Mouse (Mus musculus): ENCODE measurements around the gene Gja4.

Gene Gja4

DNA sequence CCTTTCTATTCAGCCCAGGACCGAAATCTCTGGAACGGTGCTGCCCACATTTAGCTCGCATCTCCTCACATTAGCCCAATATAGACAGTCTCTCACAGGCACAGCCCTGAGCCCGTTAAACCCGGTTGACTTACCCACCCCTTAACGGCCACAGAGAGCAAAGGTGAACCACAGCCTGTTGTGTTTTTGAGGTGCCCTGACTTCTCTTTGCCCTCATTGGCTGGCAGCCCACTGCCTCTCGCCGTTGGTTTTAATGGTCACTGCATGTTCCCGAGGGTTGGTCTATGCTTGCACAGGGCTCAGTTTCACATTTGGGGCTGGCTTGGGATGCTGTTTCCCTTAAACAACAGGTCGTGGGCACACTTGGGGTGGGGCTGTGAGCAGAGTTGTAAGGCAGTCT is 10.5 kb upstream of the Gja4 start:
- no peak for DNase-seq (ENCODE audit: low spot score in 2 of 2)

DNA sequence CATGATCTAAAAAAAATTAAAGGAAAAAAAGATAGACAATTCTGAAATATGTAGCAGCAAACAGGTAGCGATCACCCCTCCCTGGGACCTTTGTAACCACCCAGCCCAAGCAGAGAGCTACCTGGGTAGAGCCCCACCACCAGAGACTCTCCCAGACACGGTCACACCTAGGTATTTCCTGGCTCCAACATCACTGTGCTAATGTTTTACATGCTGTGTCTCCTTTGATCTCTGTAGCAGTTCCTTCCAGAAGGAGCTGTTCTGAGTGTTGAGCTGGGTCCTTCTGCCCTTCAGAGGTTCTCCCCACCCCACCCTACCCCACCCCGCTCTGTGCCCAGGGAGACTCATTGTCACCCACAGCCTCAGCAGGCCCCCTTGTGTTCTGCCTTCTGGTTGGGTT is 9.8 kb upstream of the Gja4 start:
- DNase-seq (ENCODE audit: low spot score in 2 of 2), result no peak

DNA sequence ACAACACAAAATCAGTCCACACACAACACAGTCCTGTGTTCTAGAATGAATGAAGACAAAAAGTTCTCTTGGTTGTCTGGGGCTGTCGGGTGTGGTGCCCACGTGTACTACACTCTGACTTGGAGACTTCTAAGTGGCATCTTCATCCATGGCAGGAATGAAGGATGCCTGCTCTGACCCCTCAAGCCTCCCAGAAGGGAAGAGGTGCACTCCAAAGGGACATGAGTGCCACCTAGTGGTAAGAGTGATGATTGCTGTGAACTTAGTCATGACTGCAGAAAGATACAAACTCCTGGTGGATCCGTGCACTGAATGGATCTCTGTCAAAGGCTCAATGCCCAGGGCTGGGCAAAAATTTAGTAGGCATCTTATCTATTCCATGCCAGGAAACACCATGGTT is 5.8 kb upstream of the Gja4 start:
- DNase-seq (ENCODE audit: low spot score in 2 of 2), result peak in 1 of 2 experiments; percentile 50

DNA sequence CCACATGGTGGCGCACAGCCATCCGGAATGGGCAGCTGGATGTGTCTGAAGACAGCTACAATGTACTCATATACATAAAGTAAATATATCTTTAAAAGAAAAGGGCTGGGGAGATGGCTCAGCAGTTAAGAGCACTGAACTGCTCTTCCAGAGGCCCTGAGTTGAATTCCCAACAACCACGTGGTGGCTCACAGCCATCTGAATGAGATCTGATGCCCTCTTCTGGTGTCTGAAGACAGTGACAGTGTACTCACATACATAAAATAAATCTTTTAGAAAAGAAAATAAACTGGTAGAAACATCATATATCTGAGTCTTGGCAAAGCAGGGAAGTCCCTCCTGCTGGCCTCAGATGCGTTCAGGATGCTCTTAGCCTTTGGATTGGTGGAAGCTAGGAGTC is 3.3 kb upstream of the Gja4 start:
- no peak for DNase-seq (ENCODE audit: low spot score in 2 of 2)

DNA sequence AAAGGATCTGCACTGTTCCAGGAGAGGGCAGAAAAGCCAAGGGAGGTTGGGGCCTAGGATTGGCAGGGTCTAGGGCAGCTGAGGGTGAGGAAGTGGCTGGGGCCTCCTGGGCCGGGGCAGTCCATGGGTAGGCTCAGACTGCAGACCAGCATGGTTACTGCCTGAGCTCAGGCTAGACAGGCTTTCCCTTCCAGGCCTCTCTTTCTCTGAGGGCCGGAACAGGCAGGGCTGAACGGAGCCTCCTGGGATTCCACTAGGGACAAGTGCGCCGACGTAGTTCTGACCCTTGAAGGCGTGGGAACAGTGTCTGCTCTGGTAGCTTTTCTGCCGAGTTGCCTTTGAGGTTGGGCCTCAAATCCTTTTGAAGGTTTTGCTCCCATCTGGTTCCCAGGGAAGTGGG is 1.9 kb upstream of the Gja4 start:
- no peak for DNase-seq (ENCODE audit: low spot score in 2 of 2)

DNA sequence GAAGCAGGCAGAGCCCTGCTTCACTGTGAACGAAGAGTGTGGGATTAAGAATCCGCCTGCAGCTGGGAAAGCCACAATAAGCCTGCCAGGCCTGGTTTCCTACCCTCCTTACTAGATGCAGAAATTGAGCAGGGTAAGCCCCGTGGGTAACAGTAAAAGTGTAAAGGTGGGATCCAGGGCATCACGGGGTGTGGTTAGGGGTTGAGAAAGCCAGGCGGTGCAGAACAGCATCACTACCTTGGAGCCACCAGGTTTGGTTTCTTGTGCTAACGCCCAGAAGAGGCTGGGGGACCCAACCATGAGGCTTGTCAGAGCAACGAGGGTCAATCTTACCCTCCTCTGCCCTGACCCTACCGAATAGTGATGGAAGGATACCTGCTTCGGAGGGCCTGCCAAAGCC is 746 bp upstream of the Gja4 start:
- no peak for DNase-seq (ENCODE audit: low spot score in 2 of 2)

DNA sequence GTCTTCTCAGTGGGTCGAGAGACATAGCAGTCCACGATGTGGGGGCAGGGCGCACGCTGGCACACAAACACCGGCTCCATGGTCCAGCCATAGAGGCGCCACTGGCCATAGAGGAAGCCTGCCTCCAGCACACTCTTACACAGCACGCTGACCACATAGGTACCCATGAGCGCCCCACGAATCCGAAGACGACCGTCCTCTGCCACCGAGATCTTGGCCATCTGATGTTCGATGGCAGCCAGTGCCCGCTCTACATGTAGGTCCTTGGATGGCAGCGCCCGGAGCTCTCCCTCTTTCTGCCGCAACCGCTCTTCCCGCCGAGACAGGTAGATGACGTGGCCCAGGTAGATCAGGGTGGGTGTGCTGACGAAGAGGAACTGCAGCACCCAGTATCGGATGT is 1.5 kb downstream of the Gja4 start:
- no peak for DNase-seq (ENCODE audit: low spot score in 2 of 2)

DNA sequence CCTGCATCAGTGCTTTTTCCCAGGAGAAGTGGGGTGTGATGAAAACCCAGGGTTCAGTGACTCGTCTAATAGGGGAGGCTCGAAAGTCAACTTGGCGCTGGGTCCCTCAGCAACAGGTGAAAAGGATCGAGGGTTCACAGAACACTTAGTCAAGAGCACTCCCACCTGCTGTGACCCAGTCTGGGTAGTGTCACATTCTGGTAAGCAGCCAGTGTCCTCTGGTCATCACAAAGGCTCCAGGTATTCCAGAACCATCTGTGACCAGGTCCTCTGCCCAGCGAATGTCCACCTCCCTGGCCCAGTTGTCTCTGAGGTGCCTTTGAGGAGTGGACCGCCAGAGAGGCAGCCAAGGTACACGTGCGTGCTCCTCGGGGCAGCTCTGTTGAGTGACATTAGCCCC is 2.3 kb downstream of the Gja4 start:
- DNase-seq (ENCODE audit: low spot score in 2 of 2), result no peak

DNA sequence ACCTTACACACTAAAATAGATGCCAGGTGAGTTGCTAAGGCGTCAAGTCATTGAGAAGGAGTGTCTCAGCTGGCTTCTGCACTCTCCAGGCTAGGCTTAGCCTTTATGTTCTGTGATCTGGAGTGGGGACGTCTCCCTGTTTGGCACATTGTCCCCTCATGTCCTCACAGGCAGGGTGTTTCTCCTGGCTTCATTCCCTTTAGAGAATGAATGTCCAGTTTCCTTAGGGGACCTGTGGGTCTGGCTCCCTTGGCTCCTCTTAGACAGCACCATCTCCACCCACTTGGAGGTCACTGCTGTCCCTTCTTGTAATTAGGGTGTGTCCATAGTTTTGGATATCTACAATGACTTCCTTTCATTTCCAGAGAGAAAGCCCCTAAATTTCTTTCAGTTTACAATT is 6.9 kb downstream of the Gja4 start:
- no peak for DNase-seq (ENCODE audit: low spot score in 2 of 2)

DNA sequence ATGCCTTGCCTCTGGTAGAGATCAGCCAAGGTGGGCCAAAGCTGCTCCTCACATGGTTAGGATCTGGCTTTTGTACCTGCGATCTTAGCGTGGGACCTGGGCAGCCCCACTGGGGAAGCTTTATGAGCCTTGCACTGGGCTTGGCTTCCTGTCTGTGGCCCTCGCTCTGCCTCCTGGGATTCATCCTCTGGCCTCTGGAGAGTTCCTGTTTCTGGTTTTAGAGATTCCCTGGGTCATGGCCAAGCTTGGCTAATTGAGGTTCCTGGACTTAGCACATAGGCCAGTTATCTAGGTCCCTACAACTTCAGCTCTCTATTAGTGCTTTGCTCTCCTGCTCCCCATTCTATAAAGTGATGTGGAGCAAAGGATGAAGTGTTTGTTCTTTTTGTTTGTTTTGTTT is 10.0 kb downstream of the Gja4 start:
- DNase-seq (ENCODE audit: low spot score in 2 of 2), result no peak

DNA sequence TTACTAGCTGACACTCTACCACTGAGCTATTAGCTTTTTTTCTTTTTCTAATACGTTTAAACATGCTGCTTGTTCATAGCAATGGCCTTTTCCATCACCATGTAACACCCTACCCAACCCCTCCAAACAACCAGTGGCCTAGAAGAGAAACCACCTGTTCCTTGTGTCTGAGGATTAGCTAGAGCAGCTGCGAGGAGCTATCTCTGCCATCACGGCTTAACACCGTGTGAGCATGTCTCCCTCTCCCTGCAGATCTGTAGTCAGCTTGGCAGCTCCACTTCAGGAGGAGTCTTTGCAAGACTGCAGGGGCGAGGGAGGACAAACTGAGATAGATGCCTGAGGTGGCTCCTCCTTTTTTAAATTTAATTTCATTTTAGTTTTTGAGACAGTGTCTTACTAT is 13.3 kb downstream of the Gja4 start:
- DNase-seq (ENCODE audit: low spot score in 2 of 2), result no peak

DNA sequence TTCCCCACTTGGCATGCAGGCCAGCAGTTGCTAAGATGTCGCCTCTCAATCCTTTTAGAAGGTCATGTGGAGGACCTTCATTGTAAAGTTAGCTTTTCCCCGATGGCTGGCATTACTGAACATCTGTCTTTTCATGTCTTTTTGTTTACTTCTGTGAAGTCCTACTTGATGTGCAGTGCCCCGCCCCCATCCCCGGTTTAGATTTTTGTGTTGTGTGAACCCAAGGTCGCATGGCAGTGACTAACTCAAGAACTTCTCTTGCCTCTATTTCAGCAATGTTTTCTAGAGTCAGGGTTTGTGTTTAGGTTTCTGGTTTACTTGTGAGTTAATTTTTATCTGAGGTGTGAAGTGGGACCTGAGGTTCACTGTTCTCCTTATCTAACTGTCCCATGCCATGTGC is 21.2 kb downstream of the Gja4 start:
- DNase-seq (ENCODE audit: low spot score in 2 of 2), result no peak

DNA sequence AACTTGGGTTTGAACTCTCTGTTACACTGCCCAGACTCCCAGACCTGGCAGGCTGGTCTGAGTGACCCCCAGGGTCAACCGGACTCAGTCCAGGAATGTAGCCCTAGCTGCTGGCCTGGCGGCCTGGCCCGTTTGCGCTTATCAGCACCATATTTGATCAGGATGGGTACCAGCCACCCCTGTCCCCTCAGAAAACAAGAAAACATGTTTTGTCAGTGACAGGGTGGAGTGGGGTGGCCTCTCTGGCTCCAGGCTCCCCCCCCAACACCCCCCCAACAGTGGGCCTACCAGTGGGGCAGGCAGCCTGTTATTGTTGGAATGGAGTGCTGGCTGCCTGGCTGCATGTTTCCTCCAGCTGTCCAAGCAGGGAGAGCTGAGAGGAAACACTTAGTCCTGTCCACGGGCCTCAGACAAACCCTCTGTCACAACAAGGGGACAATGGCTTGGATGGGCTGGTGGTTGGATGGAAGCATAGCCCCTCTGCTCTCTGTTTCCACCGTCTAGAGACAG is 24.7 kb downstream of the Gja4 start:
- no peak for DNase-seq (ENCODE audit: low spot score in 2 of 2)

DNA sequence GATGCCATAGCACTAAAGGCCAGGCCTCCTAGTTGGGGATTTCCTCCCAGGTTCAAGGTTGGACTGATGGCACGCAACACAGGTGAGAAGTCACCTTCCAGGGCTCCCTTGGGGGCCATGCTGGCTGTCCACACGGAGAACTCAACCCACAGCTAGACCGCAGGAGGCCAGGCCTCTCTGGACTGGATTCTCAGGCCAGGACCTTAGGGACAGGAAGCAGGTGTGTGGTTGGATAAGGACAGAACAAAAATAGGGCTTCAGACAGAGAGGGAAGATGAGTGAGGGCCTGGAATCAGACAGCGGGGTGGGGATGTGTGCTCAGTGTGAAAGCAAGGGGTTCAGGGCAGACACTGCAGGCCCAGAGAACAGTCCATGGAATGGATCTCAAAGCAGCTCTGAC is 26.9 kb downstream of the Gja4 start:
- DNase-seq (ENCODE audit: low spot score in 2 of 2), result no peak

DNA sequence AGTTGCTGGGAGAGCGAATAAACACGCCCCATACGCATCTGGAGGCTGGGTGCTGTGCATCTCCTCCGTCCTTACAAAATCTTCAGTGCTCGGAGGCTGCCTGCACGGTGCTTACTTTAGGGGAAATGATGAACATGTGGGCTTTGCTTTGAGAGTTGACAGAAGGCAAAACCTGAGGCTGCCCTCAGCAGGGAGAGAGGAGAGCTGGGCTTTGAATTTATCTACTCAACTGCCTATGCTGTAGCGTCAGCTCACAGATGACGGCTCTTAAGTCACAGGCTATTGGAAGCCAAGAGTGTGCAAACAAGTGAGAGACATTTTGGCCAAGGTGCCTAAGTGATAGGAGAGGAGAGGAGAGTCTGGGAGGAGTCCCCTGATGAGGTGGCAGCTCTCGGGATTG is 34.6 kb downstream of the Gja4 start:
- DNase-seq (ENCODE audit: low spot score in 2 of 2), result no peak

DNA sequence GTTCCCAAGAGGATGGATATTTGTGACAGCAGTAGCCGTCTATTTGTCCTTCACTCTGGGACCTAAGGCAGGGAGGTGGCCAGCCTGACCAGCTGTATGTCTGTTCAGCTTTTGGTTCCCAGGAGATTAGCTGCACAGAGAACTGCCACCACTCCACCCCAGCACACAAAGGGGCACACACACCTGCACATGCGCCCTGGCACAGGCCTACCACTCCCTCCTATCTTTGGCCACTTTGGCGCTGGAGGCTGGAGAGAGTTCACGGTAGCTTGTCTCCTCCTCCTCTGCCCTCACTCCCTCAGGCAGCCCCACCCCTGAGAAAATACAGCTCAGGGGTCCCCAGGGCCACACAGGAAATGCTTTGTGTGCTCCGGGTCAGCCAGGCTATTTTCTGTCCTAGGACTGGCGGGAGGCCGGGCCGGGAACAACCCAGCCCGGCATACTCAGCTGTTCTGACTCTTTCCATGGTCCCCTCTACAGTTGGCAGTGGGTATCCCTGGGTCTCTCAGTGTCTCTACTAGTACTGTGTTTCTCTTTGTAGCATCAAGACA is 35.3 kb downstream of the Gja4 start:
- DNase-seq (ENCODE audit: low spot score in 2 of 2), result no peak

DNA sequence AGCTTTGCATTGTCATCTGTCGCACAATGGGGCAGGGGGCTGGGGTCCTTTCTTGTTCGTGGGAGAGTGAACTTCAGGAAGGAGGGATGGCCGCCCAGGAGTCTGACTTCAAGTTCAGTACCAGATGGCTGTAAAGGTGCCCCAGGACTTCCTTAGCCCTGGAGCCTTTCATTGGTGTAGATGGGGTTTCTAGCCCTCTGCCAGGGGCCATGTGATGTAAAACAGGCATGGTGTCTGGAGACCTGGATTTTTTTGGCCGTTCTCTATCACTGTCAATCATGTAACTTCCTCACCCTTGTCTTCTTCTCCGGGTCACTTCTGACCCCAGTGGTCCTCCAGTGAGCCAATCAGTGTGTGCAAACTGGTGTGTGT is 49.7 kb downstream of the Gja4 start:
- no peak for DNase-seq (ENCODE audit: low spot score in 2 of 2)

DNA sequence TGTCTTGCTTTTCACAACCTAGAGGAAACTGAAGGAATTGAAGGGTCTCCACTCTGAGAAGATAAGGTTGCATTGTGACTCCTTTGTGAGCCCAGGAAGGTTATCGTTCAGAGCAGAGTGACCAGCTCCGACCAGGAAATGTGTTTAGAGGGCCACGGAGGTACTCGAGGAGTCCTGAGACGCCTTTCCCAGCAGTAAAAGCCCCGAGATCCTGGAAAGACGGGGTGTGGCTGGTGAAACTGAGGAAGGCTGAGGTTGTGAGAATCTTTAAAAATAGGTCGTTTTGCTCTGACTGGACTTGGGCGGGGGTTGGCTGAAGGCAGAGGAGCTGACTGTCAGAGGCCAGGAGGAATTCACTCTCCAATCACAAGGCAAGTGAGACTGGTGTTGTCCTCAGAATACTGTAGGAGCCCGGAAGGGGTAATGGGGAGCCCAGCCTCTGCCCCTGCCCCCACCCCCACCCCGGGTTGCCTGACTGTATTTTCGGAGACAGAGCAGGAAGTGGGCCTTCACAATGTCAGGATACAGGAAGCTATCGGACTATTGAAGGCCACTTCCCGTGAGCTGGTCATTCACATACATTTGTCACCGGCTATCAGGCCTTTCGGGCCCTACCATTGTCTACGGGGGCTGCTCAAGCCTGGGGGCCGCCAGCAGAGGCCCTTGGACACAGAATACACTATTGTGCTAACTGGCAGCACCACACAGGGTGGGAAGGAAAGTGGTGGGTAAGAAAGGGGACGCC is 50.2 kb downstream of the Gja4 start:
- no peak for DNase-seq (ENCODE audit: low spot score in 2 of 2)

DNA sequence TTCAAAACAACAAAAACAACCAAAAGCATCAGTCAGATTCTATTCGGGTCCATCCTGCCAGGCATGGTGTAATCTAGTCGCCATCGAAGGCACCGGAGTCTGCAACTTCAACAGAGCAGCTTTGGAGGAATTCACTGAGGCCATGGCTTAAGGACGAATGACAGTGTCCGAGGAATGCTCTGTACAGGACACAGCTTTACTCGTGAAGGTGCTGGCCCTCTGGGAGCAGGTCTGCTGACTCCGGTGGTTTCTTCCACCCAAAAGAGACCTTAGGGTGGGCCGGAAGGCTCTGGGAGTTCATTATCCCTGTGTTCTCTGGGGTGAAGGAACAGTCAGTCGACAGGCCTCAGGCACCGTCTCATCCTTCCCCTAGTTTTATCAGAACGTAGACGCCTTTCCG is 52.2 kb downstream of the Gja4 start:
- DNase-seq (ENCODE audit: low spot score in 2 of 2), result no peak
